Mouse (Mus musculus) heart, adult 8-10 months (tissue): ENCODE data around the gene Olfr12. TPM values are rescaled to one million over a fixed set of nuclear protein-coding genes. Genes with fewer than 3 reads are reported as not detected.

Experiments used
- DNase-seq: peaks from one replicate; pipeline ENCODE4 v3.0.0; 2022; ENCODE audit warnings: low spot score
- total RNA-seq, 4 experiments: library from RNA; stranded (reverse); gene quantifications; 2 replicates each; pipeline ENCODE4 v1.2.4; 2022

Olfr12 gene
- total RNA-seq, 4 experiments from 2014 or later: not detected

DNA sequence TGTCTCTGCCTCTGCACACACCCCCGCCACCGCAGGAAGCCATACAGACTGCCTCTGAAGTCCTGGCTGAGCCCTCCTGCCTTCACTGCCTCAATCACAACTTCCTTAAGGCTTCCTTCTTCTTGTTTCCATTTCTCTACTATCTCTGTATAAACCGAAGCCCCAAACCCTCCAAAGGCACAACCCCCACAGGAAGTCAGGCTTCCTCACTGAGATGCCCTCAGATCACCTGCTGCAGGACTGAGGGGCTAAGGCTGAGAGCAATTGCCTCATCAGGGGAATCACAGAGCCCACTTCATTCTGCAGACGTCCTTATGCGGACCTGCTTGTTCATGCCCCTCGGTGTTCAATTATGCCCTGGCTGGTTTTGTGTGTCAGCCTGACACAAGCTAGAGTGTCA lies 22.8 kb downstream of the Olfr12 start:
- no peak for DNase-seq

- DNase-seq: peak; percentile 86
Measured at GRCm38 (mm10) chr1:92641514-92642272, 24.1 kb downstream of the Olfr12 start, which contains the start of gene Cops9. Gene Cops9 (minus strand): TSS chr1:92641985.

- no peak for DNase-seq
Measured at GRCm38 (mm10) chr1:92643691-92644090, 26.1 kb downstream of the Olfr12 start.

- no peak for DNase-seq
Measured at GRCm38 (mm10) chr1:92644916-92645315, 27.3 kb downstream of the Olfr12 start.

DNA sequence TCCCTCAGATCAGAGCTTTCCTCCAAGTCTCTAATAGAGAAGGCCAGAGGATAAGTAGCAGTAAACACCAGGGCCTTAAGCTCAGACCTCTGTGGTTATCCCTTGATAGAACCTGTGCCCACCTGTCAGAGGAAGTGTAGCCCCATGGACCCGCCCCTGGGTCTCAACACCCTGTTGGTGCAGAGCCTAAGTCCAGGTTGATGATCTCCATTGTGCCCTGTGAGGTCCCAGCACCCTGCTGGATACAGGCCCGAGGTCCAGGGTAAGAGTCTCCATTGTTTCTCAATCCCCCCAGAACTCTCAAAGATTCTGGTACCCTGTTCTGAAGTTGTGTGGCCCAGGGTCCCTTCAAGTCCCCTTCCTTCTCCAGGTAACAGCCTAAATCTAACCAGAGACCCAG lies 28.5 kb downstream of the Olfr12 start:
- no peak for DNase-seq

DNA sequence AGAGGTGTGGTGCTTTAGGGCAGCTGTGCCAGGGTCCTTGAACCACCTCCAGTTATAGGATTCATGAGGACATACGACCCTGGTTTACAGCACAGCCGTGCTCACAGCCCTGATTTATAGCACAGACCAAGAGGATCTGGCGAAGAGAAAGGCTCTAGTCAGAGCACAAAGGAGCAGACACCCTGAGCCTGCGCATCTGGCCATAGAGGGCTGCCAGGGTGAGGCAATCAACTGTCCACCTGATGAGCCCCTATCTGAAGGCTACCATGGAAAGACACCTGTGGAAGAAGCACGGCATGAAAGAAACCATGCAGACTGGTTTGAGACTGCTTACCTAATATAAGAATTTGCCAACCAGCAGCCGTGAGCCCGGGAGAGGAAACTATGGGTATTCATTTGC lies 29.0 kb downstream of the Olfr12 start:
- no peak for DNase-seq

GRCm38 (mm10) chr1:92647026-92647425 lies 29.4 kb downstream of the Olfr12 start:
- no peak for DNase-seq

GRCm38 (mm10) chr1:92647752-92648151 lies 30.2 kb downstream of the Olfr12 start:
- peak; percentile 52 for DNase-seq

DNA sequence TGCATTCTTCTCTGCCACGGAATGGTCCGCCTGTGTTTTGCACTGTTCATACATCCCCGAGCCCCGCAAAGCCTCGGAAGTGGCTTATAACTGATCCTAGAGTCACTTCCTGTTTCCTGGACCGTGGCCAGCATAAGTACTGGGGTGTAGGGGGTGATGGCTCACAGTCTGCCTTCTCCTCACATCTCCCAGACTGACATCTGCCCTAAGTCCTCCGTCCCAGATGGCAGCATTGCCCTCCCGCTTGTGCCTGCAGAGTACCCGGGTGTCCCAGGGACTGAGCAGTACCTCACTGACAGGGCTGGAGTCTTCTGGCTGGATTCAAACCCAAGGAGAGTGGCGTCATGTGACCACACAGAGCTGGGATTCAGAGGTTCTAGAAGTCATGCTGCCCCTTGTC lies 30.6 kb downstream of the Olfr12 start:
- no peak for DNase-seq

DNA sequence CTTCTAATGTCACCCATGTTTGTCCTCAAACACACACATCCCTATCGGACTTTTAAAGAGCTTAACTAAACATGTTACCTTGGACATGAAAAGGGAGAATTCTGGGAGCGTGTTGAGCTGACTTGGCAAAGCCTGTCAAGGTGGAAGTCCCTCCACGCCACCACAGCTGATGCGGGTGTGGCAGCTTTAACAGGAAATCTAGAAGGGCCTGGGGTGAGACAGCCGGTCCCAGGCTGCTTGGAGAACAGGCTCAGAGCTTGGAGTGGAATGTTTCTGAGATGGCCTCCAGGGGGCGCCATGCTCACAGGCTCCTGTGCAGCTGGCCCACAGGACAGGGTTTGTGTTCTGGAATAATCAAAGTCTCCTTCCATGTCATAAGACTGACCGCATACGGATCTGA lies 31.1 kb downstream of the Olfr12 start, which contains the start of gene Otos:
Otos (minus strand) TSS at position 169 of the 400 bp plus-strand sequence.
- peak; percentile 55 for DNase-seq

GRCm38 (mm10) chr1:92651467-92651866 lies 33.9 kb downstream of the Olfr12 start:
- DNase-seq: no peak

- DNase-seq: no peak
Measured at GRCm38 (mm10) chr1:92653179-92653578, 35.6 kb downstream of the Olfr12 start.

DNA sequence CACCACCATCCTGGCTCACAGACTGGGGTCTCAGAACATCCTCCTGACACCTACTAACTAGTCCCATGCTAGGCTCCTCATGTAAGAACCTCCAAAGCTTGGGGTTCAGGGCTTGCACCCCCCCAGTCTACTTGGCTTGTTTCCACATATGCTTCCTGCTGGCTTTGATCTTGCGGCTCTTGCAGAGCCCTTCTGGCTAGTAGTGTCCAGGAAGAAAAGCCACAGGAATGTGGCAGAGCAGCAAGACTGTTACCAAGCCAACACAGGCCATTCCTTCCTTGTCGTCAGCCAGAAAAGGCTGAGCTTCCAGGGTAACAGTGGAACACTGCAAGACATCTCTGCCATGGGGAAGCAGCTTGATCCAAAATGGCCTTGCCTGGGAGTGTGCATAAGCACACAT lies 37.1 kb downstream of the Olfr12 start:
- no peak for DNase-seq

GRCm38 (mm10) chr1:92657025-92657820 lies 39.6 kb downstream of the Olfr12 start:
- no peak for DNase-seq

DNA sequence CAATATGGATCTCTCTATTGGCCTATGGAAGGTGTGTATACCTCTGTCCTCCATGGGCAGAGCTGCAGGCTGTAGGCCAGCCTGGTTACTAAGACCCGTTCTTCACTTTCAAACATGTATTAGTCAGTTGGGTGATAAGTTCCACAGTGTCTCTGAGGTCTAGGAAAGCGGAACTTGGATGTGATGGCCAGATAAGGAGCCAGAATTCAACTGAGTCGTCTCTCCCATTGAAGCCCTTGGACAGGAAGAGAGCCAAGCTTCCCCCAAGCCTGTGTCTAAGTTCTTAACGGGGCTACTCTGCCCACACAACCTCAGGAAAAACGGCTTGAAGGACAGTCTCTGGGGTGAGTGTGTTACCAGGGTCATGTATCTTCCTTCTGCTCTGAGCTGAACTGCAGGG lies 41.8 kb downstream of the Olfr12 start:
- no peak for DNase-seq

GRCm38 (mm10) chr1:92667106-92667505 lies 49.5 kb downstream of the Olfr12 start:
- DNase-seq: no peak

- DNase-seq: no peak
Measured at GRCm38 (mm10) chr1:92669430-92669829, 51.8 kb downstream of the Olfr12 start.

DNA sequence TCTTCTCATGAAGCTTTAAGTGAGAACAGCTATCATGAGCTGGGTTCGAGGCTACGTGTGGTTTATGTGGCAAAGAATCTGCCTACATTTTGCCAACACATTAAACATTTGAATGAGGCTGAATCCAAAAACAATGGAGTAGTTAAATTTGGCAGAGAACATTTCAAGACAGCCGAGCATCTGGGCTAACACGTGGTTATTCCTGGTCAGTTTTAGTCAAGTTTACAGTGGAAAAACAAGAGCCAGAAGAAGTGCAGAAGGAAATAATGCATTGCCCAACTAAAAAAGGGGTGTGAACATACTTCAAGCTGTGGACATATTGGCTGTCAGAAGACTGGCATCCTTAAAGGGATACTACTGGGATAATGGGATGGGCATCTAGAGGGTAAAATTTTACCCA lies 53.7 kb downstream of the Olfr12 start:
- DNase-seq: no peak

Other genes with a start within 250 kb of the Olfr12 start
- 1,000 to 10,000 TPM in 2 of 4 experiments, 100 to 1,000 TPM in 2; 926 to 1,166 (median 1,047) TPM for gene Ndufa10, start 143.9 kb upstream of the Olfr12 start, total RNA-seq
- gene Olfr1416, start 132.7 kb upstream of the Olfr12 start, total RNA-seq: not detected
- gene Olfr1415, start 121.7 kb upstream of the Olfr12 start, total RNA-seq: not detected
- not detected for gene Olfr1414, start 99.1 kb upstream of the Olfr12 start, total RNA-seq
- gene Olfr1413, start 46.5 kb upstream of the Olfr12 start, total RNA-seq: not detected
- gene Olfr1412, start 32.0 kb upstream of the Olfr12 start, total RNA-seq: not detected
- gene Olfr1411, start 23.4 kb upstream of the Olfr12 start, total RNA-seq: not detected
- gene Olfr1410, start 12.0 kb upstream of the Olfr12 start, total RNA-seq: not detected
- 100 to 1,000 TPM; 218 to 255 (median 237) TPM for gene Cops9, start 24.2 kb downstream of the Olfr12 start, total RNA-seq
- gene Otos, start 31.1 kb downstream of the Olfr12 start, total RNA-seq: not detected
- gene Gpc1, start 213.9 kb downstream of the Olfr12 start, total RNA-seq: 100 to 1,000 TPM; 481 to 555 (median 528) TPM